Mouse (Mus musculus) adrenal gland, adult (tissue): ENCODE results near the gene Pi16.

Experiments used
- DNase-seq, 2 experiments: peaks; one replicate each; pipeline ENCODE4 v3.0.0; 2022 to 2023; ENCODE audit warnings: low spot score in 1 of 2; ENCODE audit not compliant: inconsistent age in 2 of 2

The Pi16 gene

GRCm38 (mm10) chr17:29303856-29304255, 13.6 kb upstream of the Pi16 start:
- no peak for DNase-seq

- no peak for DNase-seq
Observed at GRCm38 (mm10) chr17:29304376-29305057, 13.0 kb upstream of the Pi16 start.

- DNase-seq, result no peak
Observed at GRCm38 (mm10) chr17:29305058-29305806, 12.2 kb upstream of the Pi16 start.

GRCm38 (mm10) chr17:29305871-29306270, 11.6 kb upstream of the Pi16 start:
- no peak for DNase-seq

GRCm38 (mm10) chr17:29310056-29310623, 7.3 kb upstream of the Pi16 start:
- DNase-seq, result no peak

- no peak for DNase-seq
Observed at GRCm38 (mm10) chr17:29311602-29312001, 5.9 kb upstream of the Pi16 start.

- DNase-seq, result no peak
Observed at GRCm38 (mm10) chr17:29312082-29312481, 5.4 kb upstream of the Pi16 start.

GRCm38 (mm10) chr17:29313300-29313699, 4.2 kb upstream of the Pi16 start:
- no peak for DNase-seq

GRCm38 (mm10) chr17:29315672-29316465, 1.6 kb upstream of the Pi16 start:
- DNase-seq, result peak in 1 of 2 experiments; percentile 56

- DNase-seq, result peak in 1 of 2 experiments; percentile 25
Observed at GRCm38 (mm10) chr17:29316891-29317290, 589 bp upstream of the Pi16 start.

- DNase-seq, result peak in 1 of 2 experiments; percentile 22
Observed at GRCm38 (mm10) chr17:29318731-29319250, 1.3 kb downstream of the Pi16 start.

- DNase-seq, result no peak
Observed at GRCm38 (mm10) chr17:29319476-29319875, 2.0 kb downstream of the Pi16 start.

- peak in 1 of 2 experiments; percentile 49 for DNase-seq
Observed at GRCm38 (mm10) chr17:29319881-29320639, 2.6 kb downstream of the Pi16 start.

GRCm38 (mm10) chr17:29321765-29322602, 4.5 kb downstream of the Pi16 start:
- DNase-seq, result peak in 1 of 2 experiments; percentile 16

GRCm38 (mm10) chr17:29322603-29322962, 5.1 kb downstream of the Pi16 start:
- DNase-seq, result no peak

- no peak for DNase-seq
Observed at GRCm38 (mm10) chr17:29323625-29324024, 6.1 kb downstream of the Pi16 start.

GRCm38 (mm10) chr17:29325831-29326230, 8.4 kb downstream of the Pi16 start:
- DNase-seq, result no peak

GRCm38 (mm10) chr17:29326531-29327529, 9.3 kb downstream of the Pi16 start:
- DNase-seq, result no peak
